8 mouse cellular contexts compared by ENCODE assay signal in genomic region chr11:101417101-101417855, GRCm38 (mm10). TPM values are rescaled to one million over a fixed set of nuclear protein-coding genes. Genes with fewer than 3 reads are reported as not detected.
DNase-seq lines count a peak whose midpoint lies in the region; ATAC-seq and TF ChIP-seq lines count a peak whose summit lies in the region.

Gene Aarsd1 (minus strand): TSS chr11:101417615.

- no peaks in the 10 kb centered on the region for H3K9me3 ChIP-seq in CH12.LX (replicated peaks; ENCODE audit: low read length)
- no peaks in the 10 kb centered on the region for H3K9me3 ChIP-seq in forebrain, embryonic 13.5 days (replicated peaks)
- no peaks in the 10 kb centered on the region for H3K9me3 ChIP-seq in heart, postnatal 0 days (replicated peaks; ENCODE audit: control insufficient read depth, low read length)
- H3K9me3 ChIP-seq in liver, embryonic 14.5 days (ENCODE audit: control insufficient read depth, low read length): no peaks in the 10 kb centered on the region
- H3K9me3 ChIP-seq in neural tube, embryonic 11.5 days (ENCODE audit: control insufficient read depth, low read length): no peaks in the 10 kb centered on the region
- H3K9me3 ChIP-seq in stomach, embryonic 16.5 days (replicated peaks; ENCODE audit: control insufficient read depth, low read length): no peaks in the 10 kb centered on the region

- dilution Hi-C loops in CH12.LX (cut with MboI; ENCODE audit: extremely low pct_ligation_motif_present, extremely low pct_unique_long_range_greater_than_20kb, low sequenced_read_pairs): no loop called here

- in situ Hi-C loops in CH12.LX (cut with MboI; ENCODE audit: low pct_ligation_motif_present, low pct_unique_long_range_greater_than_20kb, low sequenced_read_pairs): no loop called here

- under 1% methylated on average over 45 of the region's 45 CpGs for WGBS in forebrain, embryonic 13.5 days
- under 1% methylated on average over 45 of the region's 45 CpGs for WGBS in heart, postnatal 0 days
- 1% methylated on average over 45 of the region's 45 CpGs for WGBS in liver, embryonic 14.5 days (ENCODE audit: insufficient replicate concordance)
- WGBS in neural tube, embryonic 11.5 days: under 1% methylated on average over 45 of the region's 45 CpGs
- under 1% methylated on average over 45 of the region's 45 CpGs for WGBS in stomach, embryonic 16.5 days

- TF ChIP-seq RAD21 in CH12.LX (IDR thresholded peaks at IDR 0.05; ENCODE audit: low read depth, low read length): no peak

- H3K4me3 ChIP-seq in CH12.LX (replicated peaks in 1 of 3; ENCODE audit: low read depth in 2 of 3, low read length in 2 of 3, poor library complexity in 1 of 3): peak within 1 kb of the TSS; percentile 76 to 94 (median 78)
- H3K4me3 ChIP-seq in forebrain, embryonic 13.5 days: peak within 1 kb of the TSS; percentile 81
- H3K4me3 ChIP-seq in heart, postnatal 0 days (ENCODE audit: low read depth, low read length): peak within 1 kb of the TSS; percentile 88
- peak within 1 kb of the TSS; percentile 81 to 95 for H3K4me3 ChIP-seq in liver, embryonic 14.5 days (ENCODE audit: insufficient read depth in 1 of 2, low read depth in 2 of 2, low read length in 2 of 2)
- H3K4me3 ChIP-seq in neural tube, embryonic 11.5 days (ENCODE audit: low read depth, low read length): peak within 1 kb of the TSS; percentile 68
- peak within 1 kb of the TSS; percentile 76 for H3K4me3 ChIP-seq in stomach, embryonic 16.5 days (replicated peaks; ENCODE audit: low read length)

- ATAC-seq in forebrain, embryonic 13.5 days: peak; percentile 87
- ATAC-seq in heart, postnatal 0 days (ENCODE audit: insufficient read depth, low read depth): peak; percentile 82
- peak; percentile 79 for ATAC-seq in liver, embryonic 14.5 days (ENCODE audit: insufficient read depth)
- ATAC-seq in neural tube, embryonic 11.5 days (ENCODE audit: insufficient read depth, low FRiP score, low TSS enrichment): peak; percentile 71
- peak; percentile 76 for ATAC-seq in stomach, embryonic 16.5 days (ENCODE audit: insufficient read depth, low FRiP score)

- 0 out of 4 replicates have a peak, but pooled peaks of 1 of the 2 experiments have one; percentile 1 for TF ChIP-seq CTCF in CH12.LX (conservative IDR thresholded peaks at IDR 0.05 in 1 of 2, IDR thresholded peaks at IDR 0.05 in 1 of 2; ENCODE audit: low read depth in 2 of 2, low read length in 2 of 2)
- TF ChIP-seq CTCF in heart, postnatal 0 days (IDR thresholded peaks at IDR 0.05; ENCODE audit: low read depth): no peak
- 0 out of 2 replicates have a peak, but pooled peaks have one; percentile 2 for TF ChIP-seq CTCF in liver, embryonic 14.5 days (IDR thresholded peaks at IDR 0.05; ENCODE audit: low read depth)

- TF ChIP-seq EP300 in CH12.LX (IDR thresholded peaks at IDR 0.05; ENCODE audit: low read length): peak; percentile 43; the same call in 1 of the 2 replicates
- no peak for TF ChIP-seq EP300 in heart, postnatal 0 days (IDR thresholded peaks at IDR 0.05; ENCODE audit: low read depth)
- TF ChIP-seq EP300 in liver, embryonic 14.5 days (IDR thresholded peaks at IDR 0.05; ENCODE audit: low read depth): no peak; the same call in 1 of the 2 replicates

- peak; percentile 84 for DNase-seq in CH12.LX (ENCODE audit: extremely low read depth)
- DNase-seq in c-Kit-positive CD71-positive TER-119-positive erythroid progenitor cells, embryonic 14.5 days (ENCODE audit: low spot score): peak; percentile 82
- DNase-seq in heart, postnatal 0 days (ENCODE audit: low spot score): peak; percentile 66
- DNase-seq in kidney, postnatal 36 days: peak; percentile 84 to 93
- DNase-seq in liver, embryonic 14.5 days (ENCODE audit: low read depth in 3 of 3, low spot score in 3 of 3): peak; percentile 64 to 71 (median 66)
- peak; percentile 91 for DNase-seq in neural tube, embryonic 11.5 days (ENCODE audit: low spot score)

- no peaks in the 10 kb centered on the region for H3K27me3 ChIP-seq in CH12.LX (replicated peaks)
- H3K27me3 ChIP-seq in forebrain, embryonic 13.5 days: no peaks in the 10 kb centered on the region
- H3K27me3 ChIP-seq in heart, postnatal 0 days (ENCODE audit: control insufficient read depth, insufficient read depth, low read length): no peaks in the 10 kb centered on the region
- H3K27me3 ChIP-seq in liver, embryonic 14.5 days (ENCODE audit: control insufficient read depth, insufficient read depth, low read length): no peaks in the 10 kb centered on the region
- H3K27me3 ChIP-seq in neural tube, embryonic 11.5 days (ENCODE audit: control insufficient read depth, insufficient read depth, low read length): no peaks in the 10 kb centered on the region
- H3K27me3 ChIP-seq in stomach, embryonic 16.5 days (ENCODE audit: control insufficient read depth, insufficient read depth, low read length): no peaks in the 10 kb centered on the region

- peak; percentile 88 for TF ChIP-seq POLR2A in CH12.LX (IDR thresholded peaks at IDR 0.05; ENCODE audit: low read depth, low read length)

- H3K27ac ChIP-seq in CH12.LX (ENCODE audit: insufficient read depth, low read depth): peak within 1 kb of the TSS; percentile 44
- peak within 1 kb of the TSS; percentile 72 for H3K27ac ChIP-seq in forebrain, embryonic 13.5 days
- peak within 1 kb of the TSS; percentile 66 for H3K27ac ChIP-seq in heart, postnatal 0 days (ENCODE audit: low read depth)
- peak within 1 kb of the TSS; percentile 50 for H3K27ac ChIP-seq in liver, embryonic 14.5 days
- 0 out of 2 replicates have a peak within 1 kb of the TSS, but pooled peaks have one; percentile 39 for H3K27ac ChIP-seq in neural tube, embryonic 11.5 days (ENCODE audit: low read depth, low read length)
- peak within 1 kb of the TSS; percentile 48; the same call in 1 of the 2 replicates for H3K27ac ChIP-seq in stomach, embryonic 16.5 days (ENCODE audit: low read length)

- peaks cover 0 to 27% of the 10 kb centered on the region in 2 experiments; a peak in 2 of 4 replicates for H3K4me1 ChIP-seq in CH12.LX (ENCODE audit: control insufficient read depth in 1 of 2, insufficient read depth in 2 of 2)
- peaks cover 8% of the 10 kb centered on the region for H3K4me1 ChIP-seq in forebrain, embryonic 13.5 days
- H3K4me1 ChIP-seq in heart, postnatal 0 days (ENCODE audit: control insufficient read depth, insufficient read depth): 0 out of 2 replicates have a peak, but pooled peaks cover 8% of the 10 kb centered on the region
- H3K4me1 ChIP-seq in liver, embryonic 14.5 days (replicated peaks; ENCODE audit: control insufficient read depth in 2 of 2, insufficient read depth in 2 of 2, low read length in 1 of 2): peaks cover 0 to 4% of the 10 kb centered on the region in 2 experiments; a peak in 3 of 4 replicates
- H3K4me1 ChIP-seq in neural tube, embryonic 11.5 days (ENCODE audit: control insufficient read depth, insufficient read depth, low read length): peaks cover 6% of the 10 kb centered on the region
- H3K4me1 ChIP-seq in stomach, embryonic 16.5 days (ENCODE audit: control insufficient read depth, insufficient read depth, low read length): peaks cover 4% of the 10 kb centered on the region; the same call in 1 of the 2 replicates

- H3K36me3 ChIP-seq in CH12.LX (replicated peaks in 1 of 2; ENCODE audit: control insufficient read depth in 1 of 2, insufficient read depth in 1 of 2, low read length in 1 of 2): peaks cover 13 to 24% of the 10 kb centered on the region in 2 experiments
- peaks cover 18% of the 10 kb centered on the region for H3K36me3 ChIP-seq in forebrain, embryonic 13.5 days (ENCODE audit: poor library complexity, severe bottlenecking)
- peaks cover 16% of the 10 kb centered on the region for H3K36me3 ChIP-seq in heart, postnatal 0 days (replicated peaks; ENCODE audit: control insufficient read depth, insufficient read depth, low read length)
- H3K36me3 ChIP-seq in liver, embryonic 14.5 days (replicated peaks; ENCODE audit: control insufficient read depth, insufficient read depth, low read depth): peaks cover 7% of the 10 kb centered on the region
- peaks cover 4% of the 10 kb centered on the region; the same call in 1 of the 2 replicates for H3K36me3 ChIP-seq in neural tube, embryonic 11.5 days (ENCODE audit: control insufficient read depth, insufficient read depth, low read length)
- no peaks in the 10 kb centered on the region for H3K36me3 ChIP-seq in stomach, embryonic 16.5 days (ENCODE audit: control insufficient read depth, insufficient read depth, low read length)

- peaks cover 12% of the 10 kb centered on the region for H3K79me2 ChIP-seq in CH12.LX (replicated peaks; ENCODE audit: control insufficient read depth, extremely low read depth, insufficient read depth, poor library complexity, severe bottlenecking)

- H3K4me2 ChIP-seq in CH12.LX (ENCODE audit: insufficient read depth, low read depth, poor library complexity, severe bottlenecking): peak within 1 kb of the TSS; percentile 90
- H3K4me2 ChIP-seq in forebrain, embryonic 13.5 days: peak within 1 kb of the TSS; percentile 81
- H3K4me2 ChIP-seq in heart, postnatal 0 days (ENCODE audit: low read depth, low read length): peak within 1 kb of the TSS; percentile 80
- H3K4me2 ChIP-seq in liver, embryonic 14.5 days (ENCODE audit: low read depth): peak within 1 kb of the TSS; percentile 98
- H3K4me2 ChIP-seq in neural tube, embryonic 11.5 days (ENCODE audit: low read depth): peak within 1 kb of the TSS; percentile 86
- H3K4me2 ChIP-seq in stomach, embryonic 16.5 days (ENCODE audit: low read depth, low read length): peak within 1 kb of the TSS; percentile 92

- peak within 1 kb of the TSS; percentile 65 for H3K9ac ChIP-seq in CH12.LX (ENCODE audit: insufficient read depth, low read depth)
- H3K9ac ChIP-seq in forebrain, embryonic 13.5 days: peak within 1 kb of the TSS; percentile 82
- peak within 1 kb of the TSS; percentile 85 for H3K9ac ChIP-seq in heart, postnatal 0 days (replicated peaks; ENCODE audit: low read depth, low read length)
- H3K9ac ChIP-seq in liver, embryonic 14.5 days (replicated peaks): peak within 1 kb of the TSS; percentile 92
- peak within 1 kb of the TSS; percentile 75 for H3K9ac ChIP-seq in neural tube, embryonic 11.5 days (ENCODE audit: low read length)
- H3K9ac ChIP-seq in stomach, embryonic 16.5 days (ENCODE audit: low read length): peak within 1 kb of the TSS; percentile 83

TF ChIP-seq in CH12.LX, 34 proteins besides CTCF, POLR2A, EP300 and RAD21 (continues in another document):
- no peak for TF ChIP-seq USF1 (IDR thresholded peaks at IDR 0.05; ENCODE audit: low read depth, low read length)

RNA-seq across cellular contexts. Expression of gene Aarsd1, which starts in this region (rescaled TPM):
- 133 and 134 TPM in 2 replicates for total RNA-seq in CH12.LX (2012; rRNA removed)
- 78.2 and 81.5 TPM in 2 replicates for total RNA-seq in CH12.LX (2014; rRNA removed)
- polyA plus RNA-seq in CH12.LX (2012; ENCODE audit: insufficient read length, low read depth): 84.5 and 99.8 TPM in 2 replicates
- polyA plus RNA-seq in forebrain, embryonic 13.5 days (2015; fragmentation: Nextera tagmentation; extraction: Ambion mirVana): 101 and 113 TPM in 2 replicates
- 16.8 and 37.5 TPM in 2 replicates for total RNA-seq in heart, postnatal 0 days (2014; rRNA removed; ENCODE audit: low replicate concordance)
- polyA plus RNA-seq in heart, postnatal 0 days (2015; fragmentation: Nextera tagmentation; extraction: Ambion mirVana): 31.9 and 32.5 TPM in 2 replicates
- polyA plus RNA-seq in liver, embryonic 14.5 days (2012; rRNA removed): 24.7 TPM in 2 replicates
- 39.7 and 42.0 TPM in 2 replicates for polyA plus RNA-seq in liver, embryonic 14.5 days (2014; fragmentation: Nextera tagmentation; extraction: Ambion mirVana)
- 87.8 and 92.8 TPM in 2 replicates for polyA plus RNA-seq in neural tube, embryonic 11.5 days (2014; fragmentation: Nextera tagmentation; extraction: Ambion mirVana)
- polyA plus RNA-seq in stomach, embryonic 16.5 days (2015; fragmentation: Nextera tagmentation; extraction: Ambion mirVana): 57.6 and 58.0 TPM in 2 replicates

Comparison
In these comparisons a context has a peak if more than half of its experiments do, and no peak if none do; other contexts are left out.
1. Peak in every context shown above with its lines: DNase-seq, ATAC-seq, H3K4me3 ChIP-seq and H3K27ac ChIP-seq.